Mouse (Mus musculus) myocyte (in vitro differentiated cells): ENCODE results near the gene Nkain2. TPM values are rescaled to one million over a fixed set of nuclear protein-coding genes. Genes with fewer than 3 reads are reported as not detected.

Experiments
- H3K27me3 ChIP-seq: one replicate; pipeline ENCODE4 v1.6.1; 2011; ENCODE audit not compliant: control insufficient read depth, insufficient read depth, insufficient read length
- H3K36me3 ChIP-seq: one replicate; pipeline ENCODE4 v1.6.1; 2011; ENCODE audit not compliant: control insufficient read depth, insufficient read depth
- H3K4me2 ChIP-seq: one replicate; pipeline ENCODE4 v1.6.1; 2011; ENCODE audit warnings: low read depth, control low read depth
- H3K4me3 ChIP-seq: one replicate; pipeline ENCODE4 v1.5.1; 2011; ENCODE audit warnings: mild to moderate bottlenecking, control low read depth, moderate library complexity
- H3K79me2 ChIP-seq: one replicate; pipeline ENCODE4 v1.6.1; 2011; ENCODE audit not compliant: control insufficient read depth, insufficient read depth
- H3ac ChIP-seq: one replicate; pipeline ENCODE4 v1.6.1; 2011; ENCODE audit not compliant: control insufficient read depth, insufficient read length
- CEBPB ChIP-seq: IDR thresholded peaks from 2 replicates; pipeline ENCODE4 v1.6.1; 2011; ENCODE audit warnings: mild to moderate bottlenecking, moderate library complexity; ENCODE audit not compliant: poor library complexity, insufficient read depth, severe bottlenecking
- E2F4 ChIP-seq: IDR thresholded peaks from one replicate; pipeline ENCODE4 v1.6.1; 2011; ENCODE audit warnings: mild to moderate bottlenecking, control low read depth, moderate library complexity; ENCODE audit not compliant: insufficient read depth
- MAX ChIP-seq: IDR thresholded peaks from one replicate; pipeline ENCODE4 v1.6.1; 2011; ENCODE audit warnings: low read depth, mild to moderate bottlenecking, control low read depth
- MYOD1 ChIP-seq, 3 experiments: IDR thresholded peaks; one replicate each; pipeline ENCODE4 v1.6.1; 2011; ENCODE audit warnings: control low read depth in 2 of 3, low read depth in 2 of 3, mild to moderate bottlenecking in 2 of 3, moderate library complexity in 1 of 3; ENCODE audit not compliant: insufficient read length in 2 of 3, control insufficient read depth in 1 of 3
- MYOG ChIP-seq, 3 experiments: IDR thresholded peaks; one replicate each; pipeline ENCODE4 v1.6.1; 2011; ENCODE audit warnings: control low read depth in 2 of 3, low read depth in 2 of 3, mild to moderate bottlenecking in 2 of 3; ENCODE audit not compliant: insufficient read length in 2 of 3, control insufficient read depth in 1 of 3, insufficient read depth in 1 of 3
- POLR2A ChIP-seq: IDR thresholded peaks from one replicate; pipeline ENCODE4 v1.6.1; 2011; ENCODE audit warnings: low read depth, mild to moderate bottlenecking, control low read depth, moderate library complexity; ENCODE audit not compliant: insufficient read length
- POLR2AphosphoS2 ChIP-seq: IDR thresholded peaks from one replicate; pipeline ENCODE4 v1.6.1; 2011; ENCODE audit warnings: low read depth, control low read depth; ENCODE audit not compliant: insufficient read length
- REST ChIP-seq: IDR thresholded peaks from one replicate; pipeline ENCODE4 v1.6.1; 2011; ENCODE audit warnings: mild to moderate bottlenecking, control low read depth, moderate library complexity; ENCODE audit not compliant: insufficient read depth, insufficient read length
- SRF ChIP-seq: IDR thresholded peaks from one replicate; pipeline ENCODE4 v1.6.1; 2011; ENCODE audit warnings: low read depth; ENCODE audit not compliant: control insufficient read depth, insufficient read length
- TCF12 ChIP-seq: IDR thresholded peaks from one replicate; pipeline ENCODE4 v1.6.1; 2011; ENCODE audit warnings: mild to moderate bottlenecking, control low read depth; ENCODE audit not compliant: poor library complexity, insufficient read depth, severe bottlenecking
- TCF3 ChIP-seq: IDR thresholded peaks from one replicate; pipeline ENCODE4 v1.6.1; 2011; ENCODE audit warnings: low read depth, control low read depth; ENCODE audit not compliant: insufficient read length
- USF1 ChIP-seq: IDR thresholded peaks from one replicate; pipeline ENCODE4 v1.6.1; 2011; ENCODE audit warnings: low read depth, mild to moderate bottlenecking, control low read depth, moderate library complexity
- polyA plus RNA-seq: library from polyadenylated mRNA; unstranded; fragments of >200 nt; fragmentation: generic; extraction: Trizol; gene quantifications from one replicate; pipeline ENCODE4 v1.2.1, GENCODE M21; 2012; ENCODE audit warnings: missing spikeins

Nkain2 gene
- polyA plus RNA-seq, 1 experiment = 0.36 TPM

- TF ChIP-seq REST (no peak), TCF12 (no peak), USF1 (no peak), E2F4 (no peak), MYOD1 (IDR thresholded peaks at IDR 0.05; ENCODE audit: control insufficient read depth in 1 of 3, insufficient read length in 2 of 3, low read depth in 2 of 3) (no peak), MAX (no peak), POLR2AphosphoS2 (no peak), CEBPB (no peak), TCF3 (no peak), SRF (no peak), MYOG (IDR thresholded peaks at IDR 0.05; ENCODE audit: control insufficient read depth in 1 of 3, insufficient read depth in 1 of 3, insufficient read length in 2 of 3, low read depth in 2 of 3) (no peak)
- H3K27me3 ChIP-seq = no peaks in the 10 kb centered on the region
Observed at GRCm38 (mm10) chr10:32052546-32053295, 837.5 kb downstream of the Nkain2 start.

GRCm38 (mm10) chr10:32052045-32052444 is 838.2 kb downstream of the Nkain2 start:
- Histone ChIP-seq H3K36me3 (no peaks in the 10 kb centered on the region), H3K4me2 (no peak overlapping the region), H3K4me3 (no peak overlapping the region), H3K27me3 (no peaks in the 10 kb centered on the region), H3ac (no peak overlapping the region), H3K79me2 (no peaks in the 10 kb centered on the region)
- TF ChIP-seq E2F4 (no peak), REST (no peak), TCF12 (no peak), USF1 (no peak), CEBPB (no peak), MYOD1 (IDR thresholded peaks at IDR 0.05; ENCODE audit: control insufficient read depth in 1 of 3, insufficient read length in 2 of 3, low read depth in 2 of 3) (no peak), SRF (no peak)

More at GRCm38 (mm10) chr10:32052546-32053295, 837.5 kb downstream of the Nkain2 start:
- Histone ChIP-seq H3ac (no peak overlapping the region), H3K79me2 (no peaks in the 10 kb centered on the region), H3K4me2 (no peak overlapping the region), H3K4me3 (no peak overlapping the region), H3K36me3 (no peaks in the 10 kb centered on the region)

DNA sequence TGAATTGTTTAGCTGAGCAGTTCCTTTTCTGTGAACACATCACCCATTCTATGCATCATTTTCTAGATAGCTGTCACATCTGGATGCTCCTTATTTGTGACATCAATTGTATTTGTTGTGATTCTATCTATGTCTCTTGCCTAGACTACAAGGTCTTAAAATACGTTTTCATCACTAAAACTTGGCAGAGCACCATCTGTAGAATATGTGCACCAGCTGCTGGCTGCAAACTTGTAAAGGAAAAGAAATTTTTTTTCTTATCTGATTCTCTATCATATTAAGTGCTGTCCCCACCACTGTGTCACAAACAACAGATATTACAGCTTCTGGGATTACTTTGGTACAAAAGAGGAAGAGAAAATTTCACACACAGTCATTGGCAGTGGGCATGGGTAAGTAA is 860.3 kb downstream of the Nkain2 start:
- H3K4me2 ChIP-seq = no peak overlapping the region
- H3ac ChIP-seq = no peak overlapping the region
- TF ChIP-seq SRF = no peak
- TF ChIP-seq MYOG (IDR thresholded peaks at IDR 0.05; ENCODE audit: control insufficient read depth in 1 of 3, insufficient read depth in 1 of 3, insufficient read length in 2 of 3, low read depth in 2 of 3) = no peak
- TF ChIP-seq CEBPB = no peak
- TF ChIP-seq TCF12 = no peak
- H3K36me3 ChIP-seq = no peaks in the 10 kb centered on the region
- H3K79me2 ChIP-seq = no peaks in the 10 kb centered on the region
- no peak overlapping the region for H3K4me3 ChIP-seq
- no peaks in the 10 kb centered on the region for H3K27me3 ChIP-seq

DNA sequence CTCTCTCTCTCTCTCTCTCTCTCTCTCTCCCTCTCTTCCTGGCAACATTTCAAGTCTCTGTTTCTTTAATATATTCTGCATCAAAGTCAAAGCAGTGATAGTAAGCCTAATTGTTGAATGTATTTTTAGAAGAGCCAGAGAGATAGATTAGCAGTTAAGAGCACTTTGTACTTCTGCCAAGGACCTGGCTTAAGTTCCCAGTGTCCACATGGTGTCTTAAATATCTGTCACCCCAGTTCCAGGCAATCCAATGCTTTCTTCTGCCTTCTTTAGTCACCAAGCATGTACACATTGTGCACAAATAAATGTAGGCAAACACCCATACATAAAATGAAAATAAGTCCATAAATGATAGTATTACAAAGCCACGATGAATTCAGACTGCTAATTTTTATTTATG is 871.9 kb downstream of the Nkain2 start:
- Histone ChIP-seq H3K79me2 (no peaks in the 10 kb centered on the region), H3K4me3 (no peak overlapping the region), H3K27me3 (no peaks in the 10 kb centered on the region), H3K36me3 (no peaks in the 10 kb centered on the region), H3ac (no peak overlapping the region), H3K4me2 (no peak overlapping the region)
- TF ChIP-seq POLR2A = no peak
- TF ChIP-seq REST = no peak
- no peak for TF ChIP-seq CEBPB
- no peak for TF ChIP-seq POLR2AphosphoS2
- no peak for TF ChIP-seq MYOD1 (IDR thresholded peaks at IDR 0.05; ENCODE audit: control insufficient read depth in 1 of 3, insufficient read length in 2 of 3, low read depth in 2 of 3)
- TF ChIP-seq MYOG (IDR thresholded peaks at IDR 0.05; ENCODE audit: control insufficient read depth in 1 of 3, insufficient read depth in 1 of 3, insufficient read length in 2 of 3, low read depth in 2 of 3) = no peak
- no peak for TF ChIP-seq SRF
- no peak for TF ChIP-seq USF1
- no peak for TF ChIP-seq TCF3
- no peak for TF ChIP-seq TCF12
- no peak for TF ChIP-seq E2F4
- no peak for TF ChIP-seq MAX

- no peaks in the 10 kb centered on the region for H3K27me3 ChIP-seq
- no peak for TF ChIP-seq TCF3
- no peak for TF ChIP-seq MYOD1 (IDR thresholded peaks at IDR 0.05; ENCODE audit: control insufficient read depth in 1 of 3, insufficient read length in 2 of 3, low read depth in 2 of 3)
- no peak for TF ChIP-seq MYOG (IDR thresholded peaks at IDR 0.05; ENCODE audit: control insufficient read depth in 1 of 3, insufficient read depth in 1 of 3, insufficient read length in 2 of 3, low read depth in 2 of 3)
- no peak for TF ChIP-seq CEBPB
- TF ChIP-seq MAX = no peak
- no peak for TF ChIP-seq POLR2A
- TF ChIP-seq REST = no peak
- TF ChIP-seq SRF = no peak
- no peak for TF ChIP-seq USF1
- TF ChIP-seq TCF12 = no peak
- TF ChIP-seq E2F4 = no peak
- TF ChIP-seq POLR2AphosphoS2 = no peak
- no peaks in the 10 kb centered on the region for H3K79me2 ChIP-seq
- H3K36me3 ChIP-seq = no peaks in the 10 kb centered on the region
- H3ac ChIP-seq = no peak overlapping the region
- H3K4me3 ChIP-seq = no peak overlapping the region
- no peak overlapping the region for H3K4me2 ChIP-seq
Observed at GRCm38 (mm10) chr10:32001216-32001753, 889.0 kb downstream of the Nkain2 start.
